Mouse (Mus musculus) lung, postnatal 10 days (tissue): Measurements from ENCODE around the gene Bcas2.
"Not testable (repeated sequence)": the region's sequence is repeated elsewhere in the genome, so short reads cannot be mapped to it uniquely, and the experiment has no call there.

Experiments used
- DNase-seq: peaks from one replicate; pipeline ENCODE4 v3.0.0; 2021

Gene Bcas2

GRCm38 (mm10) chr3:103172615-103173014, 1.2 kb downstream of the Bcas2 start:
- no peak for DNase-seq

GRCm38 (mm10) chr3:103176740-103177139, 5.3 kb downstream of the Bcas2 start:
- no peak for DNase-seq

GRCm38 (mm10) chr3:103179527-103179926, 8.1 kb downstream of the Bcas2 start:
- DNase-seq, result no peak

- no peak for DNase-seq
These were observed 9.7 kb downstream of the Bcas2 start for GRCm38 (mm10) chr3:103181171-103181570.

GRCm38 (mm10) chr3:103182821-103183220, 11.4 kb downstream of the Bcas2 start:
- no peak for DNase-seq

GRCm38 (mm10) chr3:103184467-103184866, 13.0 kb downstream of the Bcas2 start:
- not testable (repeated sequence) for DNase-seq

GRCm38 (mm10) chr3:103188451-103188850, 17.0 kb downstream of the Bcas2 start:
- no peak for DNase-seq

GRCm38 (mm10) chr3:103188856-103189255, 17.4 kb downstream of the Bcas2 start:
- no peak for DNase-seq

GRCm38 (mm10) chr3:103192161-103192560, 20.7 kb downstream of the Bcas2 start:
- no peak for DNase-seq

- no peak for DNase-seq
These were observed 21.7 kb downstream of the Bcas2 start for GRCm38 (mm10) chr3:103193186-103193585.

- no peak for DNase-seq
These were observed 24.9 kb downstream of the Bcas2 start for GRCm38 (mm10) chr3:103196320-103196823.

GRCm38 (mm10) chr3:103199386-103199785, 27.9 kb downstream of the Bcas2 start:
- no peak for DNase-seq

- DNase-seq, result not testable (repeated sequence)
These were observed 29.6 kb downstream of the Bcas2 start for GRCm38 (mm10) chr3:103201105-103201504.

- DNase-seq, result no peak
These were observed 32.1 kb downstream of the Bcas2 start for GRCm38 (mm10) chr3:103203554-103203953.

GRCm38 (mm10) chr3:103204445-103204844, 33.0 kb downstream of the Bcas2 start:
- DNase-seq, result no peak

GRCm38 (mm10) chr3:103206393-103206792, 34.9 kb downstream of the Bcas2 start:
- DNase-seq, result no peak

- no peak for DNase-seq
These were observed 36.3 kb downstream of the Bcas2 start for GRCm38 (mm10) chr3:103207749-103208148.

- no peak for DNase-seq
These were observed 36.8 kb downstream of the Bcas2 start for GRCm38 (mm10) chr3:103208237-103208636.

- no peak for DNase-seq
These were observed 39.6 kb downstream of the Bcas2 start for GRCm38 (mm10) chr3:103211101-103211500.

- no peak for DNase-seq
These were observed 40.7 kb downstream of the Bcas2 start for GRCm38 (mm10) chr3:103212142-103212541.

GRCm38 (mm10) chr3:103213537-103213936, 42.1 kb downstream of the Bcas2 start:
- DNase-seq, result no peak

- DNase-seq, result no peak
These were observed 43.3 kb downstream of the Bcas2 start for GRCm38 (mm10) chr3:103214593-103215285.

- DNase-seq, result not testable (repeated sequence)
These were observed 43.9 kb downstream of the Bcas2 start for GRCm38 (mm10) chr3:103215399-103215798.

- no peak for DNase-seq
These were observed 50.0 kb downstream of the Bcas2 start for GRCm38 (mm10) chr3:103221435-103221834.

- peak; percentile 21 for DNase-seq
These were observed 52.3 kb downstream of the Bcas2 start for GRCm38 (mm10) chr3:103223752-103224151.
